Mouse (Mus musculus) CD8-positive naive resting alpha-beta T cell, adult 2 months (primary cell): ENCODE measurements around the gene Ehbp1l1.
A peak's percentile ranks its signal among the peaks of the same experiment; 100 is the strongest.

Experiments used
- DNase-seq, 2 experiments: peaks; one replicate each; pipeline ENCODE4 v3.0.0; 2022; ENCODE audit warnings: low read depth in 2 of 2, low spot score in 2 of 2

The Ehbp1l1 gene

GRCm38 (mm10) chr19:5680432-5680831 is 45.7 kb downstream of the Ehbp1l1 start:
- DNase-seq, result no peak

DNA sequence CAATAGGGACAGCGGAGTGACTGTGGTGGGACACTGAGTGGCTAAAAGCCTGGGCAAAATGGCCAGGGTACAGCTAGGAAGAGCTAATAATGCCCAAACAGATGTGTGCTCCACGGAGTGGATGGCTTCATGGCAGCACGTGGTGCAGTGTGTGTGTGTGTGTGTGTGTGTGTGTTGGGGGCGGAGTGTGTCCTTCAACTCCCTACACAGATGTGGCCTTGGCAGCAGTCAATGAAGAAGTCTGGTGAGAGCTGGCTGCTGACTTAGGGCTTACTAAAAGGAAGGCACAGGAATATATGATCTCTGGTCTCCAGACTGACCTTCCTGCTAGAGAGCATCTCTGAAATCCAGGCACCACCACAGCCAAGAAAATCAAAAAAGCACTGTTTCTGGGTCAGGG is 57.7 kb downstream of the Ehbp1l1 start:
- DNase-seq, result no peak

- no peak for DNase-seq
These were observed 59.7 kb downstream of the Ehbp1l1 start for GRCm38 (mm10) chr19:5666386-5666785.

GRCm38 (mm10) chr19:5665465-5665864 is 60.7 kb downstream of the Ehbp1l1 start:
- no peak for DNase-seq

DNA sequence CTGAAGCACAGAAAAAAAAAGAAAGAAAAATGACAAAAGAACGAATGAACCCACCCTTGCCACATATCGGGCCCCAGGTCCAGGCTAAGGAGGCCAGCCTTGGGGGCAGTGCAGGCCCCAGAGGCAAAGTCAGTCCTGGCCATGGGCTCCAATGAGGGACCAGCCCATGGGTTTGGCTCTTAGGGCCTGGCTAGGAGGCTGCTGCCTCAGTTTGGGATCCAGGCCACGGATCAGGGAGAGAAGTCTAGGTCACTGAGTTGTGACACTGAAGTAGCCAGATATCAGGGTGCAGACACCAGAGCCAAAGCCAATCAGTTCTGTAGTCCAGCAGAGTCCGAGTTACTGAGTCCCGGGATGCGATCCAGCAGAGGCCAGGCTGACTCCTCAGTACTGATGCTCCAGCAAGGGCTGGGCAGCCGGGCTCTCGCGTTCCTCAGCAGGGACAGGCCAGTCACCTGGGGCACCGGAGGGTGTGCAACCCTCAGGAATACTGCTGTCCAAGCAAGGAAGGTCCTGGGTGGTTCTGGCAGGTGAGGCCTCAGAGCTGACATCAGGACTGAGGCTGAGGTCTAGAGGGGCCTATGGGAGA is 61.4 kb downstream of the Ehbp1l1 start:
- DNase-seq, result no peak

DNA sequence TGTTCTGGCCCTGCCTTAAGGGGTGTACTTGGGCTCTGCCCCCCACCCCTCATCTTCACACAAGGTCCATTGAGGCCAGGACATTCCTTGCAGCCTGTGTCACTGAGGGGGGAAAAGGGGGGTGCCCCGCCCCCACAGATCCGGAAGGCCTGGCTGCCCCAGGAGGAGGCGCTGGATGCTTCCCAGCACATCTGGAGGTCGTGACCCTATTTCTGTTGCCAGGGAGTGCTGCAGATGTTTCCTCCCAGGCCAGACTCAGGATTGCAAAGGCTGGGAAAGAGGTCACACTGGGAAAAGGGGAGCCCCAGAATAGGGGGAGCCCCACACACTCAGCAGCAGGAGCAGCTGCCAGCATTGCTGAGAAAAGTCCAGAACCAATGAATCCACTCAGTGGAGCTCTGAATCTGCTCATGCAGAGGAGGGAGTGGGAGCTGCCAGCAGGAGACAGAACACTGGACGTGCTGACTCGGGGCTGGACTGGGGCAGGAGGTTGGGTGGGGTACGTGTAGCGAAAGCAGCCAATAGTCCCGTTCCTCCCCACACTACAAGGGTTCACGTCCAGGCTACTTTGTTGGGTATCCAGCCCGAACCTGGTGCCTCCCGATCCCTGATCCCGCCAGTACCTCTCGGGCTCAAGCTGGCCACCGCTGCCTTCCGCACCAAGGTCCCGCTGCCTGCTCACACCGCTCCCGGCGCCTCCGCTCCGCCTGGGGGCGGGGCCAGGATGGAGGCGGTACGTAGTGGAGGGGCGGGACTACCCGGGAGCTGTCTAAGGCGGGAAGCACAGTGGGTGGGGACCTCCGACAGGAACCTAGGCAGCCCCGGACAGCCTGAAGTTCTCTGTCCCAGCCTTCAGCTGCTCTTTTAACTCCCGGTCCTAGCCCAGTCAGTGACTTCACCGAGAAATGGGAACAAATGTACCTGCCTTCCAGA is 62.9 kb downstream of the Ehbp1l1 start, which contains the start of gene Sipa1:
Sipa1 (minus strand) TSS at position 727 of the 933 bp plus-strand sequence.
- peak; percentile 84 to 93 for DNase-seq

GRCm38 (mm10) chr19:5662310-5662709 is 63.8 kb downstream of the Ehbp1l1 start:
- peak in 1 of 2 experiments; percentile 27 for DNase-seq

DNA sequence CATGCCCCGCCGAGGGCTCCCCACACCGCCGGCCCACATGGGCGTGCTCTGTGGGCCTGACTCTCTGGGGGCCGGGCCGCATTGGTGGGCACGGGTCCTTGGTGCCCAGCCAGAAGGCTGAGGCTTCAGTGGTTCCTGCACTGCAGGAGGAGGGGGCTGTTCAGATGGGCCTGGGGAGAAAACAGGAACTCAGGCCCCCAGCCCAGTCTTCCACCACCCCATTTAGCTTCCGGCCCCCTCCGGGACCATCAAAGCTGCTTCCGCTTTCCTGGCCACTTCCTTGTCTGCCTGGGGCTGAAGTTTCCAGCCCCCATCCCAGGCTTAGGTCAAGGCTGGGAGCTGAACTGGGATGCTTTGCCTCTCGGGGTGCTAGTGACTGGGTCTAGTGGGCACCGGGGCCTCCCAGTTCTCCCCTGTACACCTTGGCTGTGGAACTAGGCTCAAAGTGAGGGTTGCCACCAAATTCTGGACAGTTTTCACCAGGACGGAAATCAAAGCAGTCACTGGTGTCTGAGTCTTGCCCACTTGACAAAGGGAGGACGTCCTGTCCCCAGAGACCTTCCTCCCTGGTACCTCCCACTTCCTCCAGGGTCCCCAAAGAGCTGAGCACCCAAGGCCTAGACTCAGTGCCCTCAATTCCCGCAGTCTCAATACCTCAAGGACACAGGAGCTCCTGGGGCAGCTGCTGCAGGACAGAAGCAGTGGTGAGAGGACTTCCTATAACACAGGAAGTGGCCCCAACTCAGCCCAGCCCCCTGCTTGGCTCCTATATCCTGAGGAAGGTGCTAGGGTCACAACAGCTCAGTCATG is 65.0 kb downstream of the Ehbp1l1 start:
- no peak for DNase-seq
